Mouse (Mus musculus) midbrain, embryonic 12.5 days (tissue): ENCODE measurements around the gene Usp25. TPM values are rescaled to one million over a fixed set of nuclear protein-coding genes. Genes with fewer than 3 reads are reported as not detected.

Source experiments
- ATAC-seq: fragments of 200-750 bp; cut with Nextera tagmentation; 2 replicates; pipeline ENCODE4 v1.8.0; 2017; ENCODE audit warnings: low read depth, moderate TSS enrichment, moderate library complexity; ENCODE audit not compliant: low FRiP score
- H3K27ac ChIP-seq: fragments of 300-500 bp; sonication (generic); replicated peaks from 2 replicates; pipeline ENCODE4 v1.5.1; 2016; ENCODE audit warnings: mild to moderate bottlenecking
- H3K27me3 ChIP-seq: fragments of 300-500 bp; sonication (generic); 2 replicates; pipeline ENCODE4 v1.6.1; 2016; ENCODE audit warnings: mild to moderate bottlenecking
- H3K36me3 ChIP-seq: fragments of 300-500 bp; sonication (generic); 2 replicates; pipeline ENCODE4 v1.6.1; 2016
- H3K4me1 ChIP-seq: fragments of 300-500 bp; sonication (generic); 2 replicates; pipeline ENCODE4 v1.6.1; 2016
- H3K4me2 ChIP-seq: fragments of 300-500 bp; sonication (generic); replicated peaks from 2 replicates; pipeline ENCODE4 v1.6.1; 2016; ENCODE audit warnings: mild to moderate bottlenecking, moderate library complexity
- H3K4me3 ChIP-seq: fragments of 300-500 bp; sonication (generic); 2 replicates; pipeline ENCODE4 v1.5.1; 2016; ENCODE audit warnings: mild to moderate bottlenecking
- H3K9ac ChIP-seq: fragments of 300-500 bp; sonication (generic); replicated peaks from 2 replicates; pipeline ENCODE4 v1.6.1; 2016; ENCODE audit warnings: mild to moderate bottlenecking, moderate library complexity
- H3K9me3 ChIP-seq: fragments of 300-500 bp; sonication (generic); 2 replicates; pipeline ENCODE4 v1.6.1; 2016; ENCODE audit warnings: mild to moderate bottlenecking
- WGBS: fragments of 180-500 bp; shearing (Covaris S2); methylation state at CpG from one replicate; pipeline ENCODE4 v1.1.7; 2016; 5-methylcytosine and 5-hydroxymethylcytosine counted together
- polyA plus RNA-seq: library from polyadenylated mRNA; unstranded; fragments of >200 nt; fragmentation: Nextera tagmentation; extraction: Ambion mirVana; gene quantifications from 2 replicates; pipeline ENCODE4 v1.2.1, GENCODE M21; 2016

The Usp25 gene
- polyA plus RNA-seq, 1 experiment from 2014 or later, result 19.9 TPM

- Histone ChIP-seq H3K36me3 (no peaks in the 10 kb centered on the region), H3K4me2 (no peak overlapping the region), H3K27me3 (no peaks in the 10 kb centered on the region), H3K27ac (no peak overlapping the region), H3K9me3 (no peaks in the 10 kb centered on the region), H3K4me1 (no peaks in the 10 kb centered on the region), H3K4me3 (no peak overlapping the region), H3K9ac (no peak overlapping the region)
- whole genome bisulfite sequencing, result 71% methylated on average over 1 of the region's 1 CpGs
- no peak for ATAC-seq
Measured at GRCm38 (mm10) chr16:77153216-77153715, 139.8 kb downstream of the Usp25 start.

GRCm38 (mm10) chr16:77153815-77154214 is 140.3 kb downstream of the Usp25 start:
- no peak overlapping the region for H3K27ac ChIP-seq
- no peak overlapping the region for H3K4me3 ChIP-seq
- no peak overlapping the region for H3K9ac ChIP-seq
- H3K9me3 ChIP-seq, result no peaks in the 10 kb centered on the region
- H3K4me1 ChIP-seq, result no peaks in the 10 kb centered on the region
- WGBS, result 87% methylated on average over 2 of the region's 2 CpGs
- ATAC-seq, result no peak
- H3K36me3 ChIP-seq, result no peaks in the 10 kb centered on the region
- no peak overlapping the region for H3K4me2 ChIP-seq
- H3K27me3 ChIP-seq, result no peaks in the 10 kb centered on the region

DNA sequence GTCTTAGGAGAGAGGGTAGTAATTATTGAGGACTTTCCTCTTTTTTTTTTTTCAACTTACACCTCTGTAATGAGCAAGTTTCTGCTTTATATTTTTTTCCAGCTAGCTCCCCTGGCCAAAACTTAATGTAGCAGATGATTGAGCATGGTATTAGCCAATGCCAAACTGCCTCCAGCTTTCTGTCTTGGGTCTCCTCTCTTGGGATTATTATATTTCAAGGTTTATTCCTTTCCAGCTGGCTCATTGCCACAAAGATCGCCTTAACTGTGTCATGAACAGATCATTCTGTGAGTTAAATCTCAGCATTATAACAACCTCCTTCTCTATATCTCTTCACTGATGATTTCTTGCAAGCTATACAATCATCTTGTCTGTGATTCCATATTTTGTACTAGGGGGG is 141.3 kb downstream of the Usp25 start:
- no peaks in the 10 kb centered on the region for H3K4me1 ChIP-seq
- no peaks in the 10 kb centered on the region for H3K36me3 ChIP-seq
- ATAC-seq, result no peak
- no peaks in the 10 kb centered on the region for H3K27me3 ChIP-seq
- no peak overlapping the region for H3K4me2 ChIP-seq
- no peak overlapping the region for H3K27ac ChIP-seq
- no peak overlapping the region for H3K9ac ChIP-seq
- no peak overlapping the region for H3K4me3 ChIP-seq
- WGBS, result 93% methylated on average over 1 of the region's 1 CpGs
- H3K9me3 ChIP-seq, result no peaks in the 10 kb centered on the region
